Mouse (Mus musculus) embryonic facial prominence, embryonic 12.5 days (tissue): ENCODE measurements around the gene Gm17334. TPM values are rescaled to one million over a fixed set of nuclear protein-coding genes. Genes with fewer than 3 reads are reported as not detected.

Experiments
- ATAC-seq: fragments of 200-750 bp; cut with Nextera tagmentation; 2 replicates; pipeline ENCODE4 v1.8.0; 2017; ENCODE audit not compliant: insufficient number of reproducible peaks, insufficient read depth, low FRiP score, low TSS enrichment
- H3K27ac ChIP-seq: fragments of 300-500 bp; sonication (generic); 2 replicates; pipeline ENCODE4 v1.5.1; 2016; ENCODE audit warnings: mild to moderate bottlenecking
- H3K27me3 ChIP-seq: fragments of 300-500 bp; sonication (generic); 2 replicates; pipeline ENCODE4 v1.6.1; 2016; ENCODE audit warnings: mild to moderate bottlenecking, moderate library complexity
- H3K36me3 ChIP-seq: fragments of 300-500 bp; sonication (generic); 2 replicates; pipeline ENCODE4 v1.6.1; 2016; ENCODE audit warnings: mild to moderate bottlenecking
- H3K4me1 ChIP-seq: fragments of 300-500 bp; sonication (generic); 2 replicates; pipeline ENCODE4 v1.6.1; 2016
- H3K4me2 ChIP-seq: fragments of 300-500 bp; sonication (generic); replicated peaks from 2 replicates; pipeline ENCODE4 v1.6.1; 2016; ENCODE audit warnings: mild to moderate bottlenecking, moderate library complexity
- H3K4me3 ChIP-seq: fragments of 300-500 bp; sonication (generic); 2 replicates; pipeline ENCODE4 v1.5.1; 2016; ENCODE audit warnings: mild to moderate bottlenecking
- H3K9ac ChIP-seq: fragments of 300-500 bp; sonication (generic); 2 replicates; pipeline ENCODE4 v1.6.1; 2016; ENCODE audit warnings: mild to moderate bottlenecking, moderate library complexity
- H3K9me3 ChIP-seq: fragments of 300-500 bp; sonication (generic); 2 replicates; pipeline ENCODE4 v1.6.1; 2016; ENCODE audit warnings: mild to moderate bottlenecking, moderate library complexity
- WGBS: fragments of 180-500 bp; shearing (Covaris S2); methylation state at CpG from one replicate; pipeline ENCODE4 v1.1.7; 2016; 5-methylcytosine and 5-hydroxymethylcytosine counted together
- polyA plus RNA-seq: library from polyadenylated mRNA; unstranded; fragments of >200 nt; fragmentation: Nextera tagmentation; extraction: Ambion mirVana; gene quantifications from 2 replicates; pipeline ENCODE4 v1.2.1, GENCODE M21; 2016

The Gm17334 gene
- polyA plus RNA-seq, 1 experiment from 2014 or later = not detected

DNA sequence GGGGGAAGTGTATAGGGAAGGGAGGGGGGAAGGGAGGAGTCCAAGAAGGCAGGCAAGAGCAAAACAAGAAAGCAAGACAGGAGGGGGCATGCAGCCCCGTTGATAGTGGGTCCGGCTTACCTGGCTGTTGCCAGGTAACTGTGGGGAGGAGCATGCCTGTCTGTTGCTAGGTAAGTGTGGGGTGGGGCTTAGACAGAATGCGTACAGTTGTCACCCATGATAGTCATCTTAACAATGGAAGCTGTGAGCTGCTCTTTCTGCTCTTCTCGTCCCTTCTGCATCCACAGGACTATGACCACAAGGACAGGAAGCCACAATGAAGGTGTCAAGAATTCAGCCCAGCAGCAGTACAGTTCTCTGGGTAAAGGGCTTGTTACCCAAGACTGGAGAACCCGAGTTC is 37.2 kb upstream of the Gm17334 start:
- no peak overlapping the region for H3K27ac ChIP-seq
- H3K4me2 ChIP-seq = no peak overlapping the region
- 62% methylated on average over 5 of the region's 5 CpGs for WGBS
- H3K4me3 ChIP-seq = no peak overlapping the region
- H3K36me3 ChIP-seq = no peaks in the 10 kb centered on the region
- H3K27me3 ChIP-seq = no peaks in the 10 kb centered on the region
- H3K9ac ChIP-seq = no peak overlapping the region
- no peaks in the 10 kb centered on the region for H3K9me3 ChIP-seq
- H3K4me1 ChIP-seq = no peaks in the 10 kb centered on the region
- ATAC-seq = no peak

- Histone ChIP-seq H3K27ac (no peak overlapping the region), H3K27me3 (no peaks in the 10 kb centered on the region), H3K36me3 (no peaks in the 10 kb centered on the region), H3K9ac (no peak overlapping the region), H3K4me2 (no peak overlapping the region), H3K4me3 (no peak overlapping the region), H3K4me1 (no peaks in the 10 kb centered on the region), H3K9me3 (no peaks in the 10 kb centered on the region)
- 41% methylated on average over 5 of the region's 5 CpGs for WGBS
- no peak for ATAC-seq
Measured at GRCm38 (mm10) chr11:53809354-53809753, 36.4 kb upstream of the Gm17334 start.

DNA sequence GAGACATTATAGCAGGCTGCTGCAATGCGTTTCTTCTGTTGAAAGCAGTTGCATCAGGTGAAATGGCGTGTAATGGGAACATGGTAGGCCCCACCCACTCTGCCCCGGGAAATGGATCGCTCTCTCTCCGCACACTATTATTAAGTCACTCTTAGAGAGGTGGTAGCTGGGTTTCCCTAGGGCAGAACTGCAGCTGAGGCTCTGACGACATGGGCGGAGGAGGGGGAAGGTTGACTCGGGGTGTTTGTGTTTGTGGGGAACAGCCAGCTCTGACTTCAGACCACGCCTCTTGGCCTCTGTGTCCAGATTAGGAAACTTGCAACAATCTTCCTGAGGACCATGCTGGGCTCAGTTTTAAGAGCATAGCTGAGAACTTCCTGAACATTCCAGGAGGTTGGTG is 32.8 kb upstream of the Gm17334 start:
- H3K9me3 ChIP-seq = no peaks in the 10 kb centered on the region
- no peak for ATAC-seq
- WGBS = 61% methylated on average over 9 of the region's 9 CpGs

DNA sequence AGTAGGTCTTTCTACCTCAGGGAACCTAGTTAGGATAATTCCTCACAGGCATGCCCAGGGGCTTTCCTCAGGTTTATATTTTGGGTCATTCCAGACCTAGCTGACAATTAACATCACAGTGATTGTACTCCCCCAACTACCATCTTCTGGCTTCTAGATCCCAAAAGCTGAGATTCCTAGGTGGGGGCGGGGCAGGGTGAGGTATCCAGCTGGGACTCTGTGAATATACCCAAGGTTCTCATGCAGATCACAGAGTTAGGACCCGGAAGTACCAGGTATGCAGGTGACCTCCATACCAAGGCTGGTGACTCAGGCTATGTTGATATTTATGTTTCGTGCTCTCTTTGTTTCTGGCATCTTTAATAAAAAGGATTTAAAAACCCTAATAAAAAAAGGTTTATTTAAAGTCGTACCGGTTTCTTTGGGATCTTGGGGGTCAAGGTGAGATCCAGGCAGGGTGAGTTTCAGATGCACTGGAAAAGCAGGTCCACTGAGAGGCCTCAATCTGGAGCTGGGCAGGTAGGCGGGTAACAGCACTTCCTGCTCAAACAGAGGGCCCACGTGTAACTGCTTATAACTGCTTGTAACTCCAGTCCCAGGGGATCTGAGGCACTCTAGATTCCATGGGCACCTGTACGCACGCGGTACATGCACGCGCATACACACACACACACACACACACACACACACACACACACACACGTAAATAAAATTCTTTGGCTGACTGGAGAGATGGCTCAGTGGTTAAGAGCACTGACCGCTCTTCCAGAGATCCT is 31.8 kb upstream of the Gm17334 start:
- 81% methylated on average over 14 of the region's 14 CpGs for WGBS
- no peak for ATAC-seq

More for the DNA sequence above, 32.8 kb upstream of the Gm17334 start:
- Histone ChIP-seq H3K4me1 (no peaks in the 10 kb centered on the region), H3K36me3 (no peaks in the 10 kb centered on the region), H3K4me3 (no peak overlapping the region), H3K27ac (no peak overlapping the region), H3K9ac (no peak overlapping the region), H3K4me2 (no peak overlapping the region), H3K27me3 (no peaks in the 10 kb centered on the region)

GRCm38 (mm10) chr11:53803494-53803893 is 30.5 kb upstream of the Gm17334 start:
- 82% methylated on average over 6 of the region's 6 CpGs for WGBS
- Histone ChIP-seq H3K4me3 (no peak overlapping the region), H3K4me1 (no peaks in the 10 kb centered on the region), H3K9me3 (no peaks in the 10 kb centered on the region), H3K9ac (no peak overlapping the region), H3K36me3 (no peaks in the 10 kb centered on the region), H3K27ac (no peak overlapping the region), H3K4me2 (no peak overlapping the region), H3K27me3 (no peaks in the 10 kb centered on the region)
- no peak for ATAC-seq

More for the DNA sequence above, 31.8 kb upstream of the Gm17334 start:
- Histone ChIP-seq H3K9ac (no peak overlapping the region), H3K27ac (no peak overlapping the region), H3K4me2 (no peak overlapping the region), H3K9me3 (no peaks in the 10 kb centered on the region), H3K27me3 (no peaks in the 10 kb centered on the region), H3K4me1 (no peaks in the 10 kb centered on the region), H3K36me3 (no peaks in the 10 kb centered on the region), H3K4me3 (no peak overlapping the region)

- Histone ChIP-seq H3K27me3 (no peaks in the 10 kb centered on the region), H3K4me1 (no peaks in the 10 kb centered on the region), H3K4me3 (no peak overlapping the region), H3K4me2 (no peak overlapping the region), H3K9ac (no peak overlapping the region), H3K27ac (no peak overlapping the region), H3K9me3 (no peaks in the 10 kb centered on the region), H3K36me3 (no peaks in the 10 kb centered on the region)
- WGBS = 82% methylated on average over 12 of the region's 12 CpGs
- no peak for ATAC-seq
Measured at GRCm38 (mm10) chr11:53803093-53803492, 30.1 kb upstream of the Gm17334 start.

DNA sequence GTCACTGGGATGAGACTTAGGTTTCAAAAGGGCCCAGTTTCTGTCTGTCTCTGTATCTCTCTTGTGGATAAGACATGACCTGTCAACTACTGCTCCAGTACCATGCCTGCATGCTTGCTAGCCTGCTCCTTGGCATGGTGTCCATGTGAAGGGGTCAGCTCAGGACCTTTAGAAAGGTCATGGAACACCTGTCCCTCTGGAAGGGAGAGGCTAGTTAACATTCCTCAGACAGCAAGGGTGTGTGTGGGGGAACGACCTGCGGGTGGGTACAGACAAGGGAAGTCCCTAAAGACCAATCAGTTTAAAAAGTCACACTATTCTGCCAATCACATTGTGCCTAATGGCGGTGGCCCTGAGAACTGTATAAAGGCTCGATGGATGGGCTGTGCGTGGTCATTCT is 28.0 kb upstream of the Gm17334 start:
- Histone ChIP-seq H3K4me2 (no peak overlapping the region), H3K4me1 (peaks cover 11% of the 10 kb centered on the region), H3K9ac (no peak overlapping the region), H3K27ac (no peak overlapping the region), H3K36me3 (no peaks in the 10 kb centered on the region), H3K27me3 (no peaks in the 10 kb centered on the region), H3K9me3 (no peaks in the 10 kb centered on the region), H3K4me3 (no peak overlapping the region)
- WGBS = 84% methylated on average over 5 of the region's 5 CpGs
- ATAC-seq = no peak

DNA sequence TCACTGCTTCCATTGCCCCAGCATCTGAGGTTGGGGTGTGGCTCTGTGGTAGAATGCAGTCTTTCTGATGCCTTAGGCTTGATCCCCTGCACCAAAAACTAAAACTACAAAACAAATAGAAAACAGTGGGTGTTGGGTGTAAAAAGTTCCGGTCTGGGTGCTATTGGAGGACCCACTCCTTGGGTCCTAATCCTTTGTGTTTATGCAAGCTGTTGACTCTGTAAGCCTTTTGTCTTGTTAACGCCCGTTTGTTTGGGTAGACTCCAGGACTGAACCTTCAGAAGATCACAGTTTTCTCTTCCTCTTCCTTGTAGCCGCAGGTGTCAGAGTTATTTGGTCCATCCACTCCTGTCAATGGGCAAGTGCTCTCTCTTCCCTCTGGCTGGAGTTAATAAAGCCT is 27.0 kb upstream of the Gm17334 start:
- Histone ChIP-seq H3K27me3 (no peaks in the 10 kb centered on the region), H3K4me1 (peaks cover 14% of the 10 kb centered on the region)
- no peak for ATAC-seq

GRCm38 (mm10) chr11:53798041-53798711 is 25.2 kb upstream of the Gm17334 start:
- Histone ChIP-seq H3K4me1 (peaks cover 17% of the 10 kb centered on the region), H3K27me3 (no peaks in the 10 kb centered on the region), H3K4me2 (no peak overlapping the region), H3K9ac (no peak overlapping the region), H3K4me3 (no peak overlapping the region), H3K36me3 (no peaks in the 10 kb centered on the region), H3K27ac (no peak overlapping the region), H3K9me3 (no peaks in the 10 kb centered on the region)
- no peak for ATAC-seq
- 92% methylated on average over 10 of the region's 10 CpGs for WGBS

More for the DNA sequence above, 27.0 kb upstream of the Gm17334 start:
- H3K4me2 ChIP-seq = no peak overlapping the region
- 64% methylated on average over 4 of the region's 4 CpGs for WGBS
- no peak overlapping the region for H3K9ac ChIP-seq
- no peak overlapping the region for H3K4me3 ChIP-seq
- H3K36me3 ChIP-seq = no peaks in the 10 kb centered on the region
- H3K27ac ChIP-seq = no peak overlapping the region
- H3K9me3 ChIP-seq = no peaks in the 10 kb centered on the region

DNA sequence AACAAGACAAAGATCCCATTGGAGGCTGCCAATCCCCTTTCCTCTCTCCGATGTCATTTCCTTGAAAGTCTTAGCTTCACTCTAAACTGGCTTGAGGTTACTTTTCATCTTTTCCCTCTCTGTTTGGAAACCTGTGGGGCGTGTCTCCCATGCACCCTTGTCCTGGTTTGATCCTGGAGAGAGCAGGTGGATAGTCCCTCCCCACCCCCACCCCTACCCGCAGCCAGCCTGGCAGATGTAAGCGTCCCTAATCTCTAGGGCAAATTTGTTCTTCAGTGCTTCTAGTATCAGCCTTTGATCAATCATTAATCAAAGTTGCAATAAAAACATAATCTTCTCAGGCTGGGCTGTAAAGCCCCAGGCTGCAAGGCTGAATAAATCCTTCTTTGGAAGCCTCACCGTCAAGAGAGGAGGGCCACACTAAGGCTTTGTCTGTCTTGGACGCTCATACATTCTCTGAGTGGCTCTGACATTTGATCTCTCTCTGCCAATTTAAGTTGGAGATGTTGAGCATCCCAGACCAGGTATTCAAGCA is 24.5 kb upstream of the Gm17334 start:
- no peak overlapping the region for H3K9ac ChIP-seq
- H3K4me3 ChIP-seq = no peak overlapping the region
- H3K4me1 ChIP-seq = peaks cover 17% of the 10 kb centered on the region
- H3K27me3 ChIP-seq = no peaks in the 10 kb centered on the region
- ATAC-seq = no peak
- no peaks in the 10 kb centered on the region for H3K36me3 ChIP-seq
- no peak overlapping the region for H3K27ac ChIP-seq
- no peak overlapping the region for H3K4me2 ChIP-seq
- WGBS = 46% methylated on average over 6 of the region's 6 CpGs
- no peaks in the 10 kb centered on the region for H3K9me3 ChIP-seq

DNA sequence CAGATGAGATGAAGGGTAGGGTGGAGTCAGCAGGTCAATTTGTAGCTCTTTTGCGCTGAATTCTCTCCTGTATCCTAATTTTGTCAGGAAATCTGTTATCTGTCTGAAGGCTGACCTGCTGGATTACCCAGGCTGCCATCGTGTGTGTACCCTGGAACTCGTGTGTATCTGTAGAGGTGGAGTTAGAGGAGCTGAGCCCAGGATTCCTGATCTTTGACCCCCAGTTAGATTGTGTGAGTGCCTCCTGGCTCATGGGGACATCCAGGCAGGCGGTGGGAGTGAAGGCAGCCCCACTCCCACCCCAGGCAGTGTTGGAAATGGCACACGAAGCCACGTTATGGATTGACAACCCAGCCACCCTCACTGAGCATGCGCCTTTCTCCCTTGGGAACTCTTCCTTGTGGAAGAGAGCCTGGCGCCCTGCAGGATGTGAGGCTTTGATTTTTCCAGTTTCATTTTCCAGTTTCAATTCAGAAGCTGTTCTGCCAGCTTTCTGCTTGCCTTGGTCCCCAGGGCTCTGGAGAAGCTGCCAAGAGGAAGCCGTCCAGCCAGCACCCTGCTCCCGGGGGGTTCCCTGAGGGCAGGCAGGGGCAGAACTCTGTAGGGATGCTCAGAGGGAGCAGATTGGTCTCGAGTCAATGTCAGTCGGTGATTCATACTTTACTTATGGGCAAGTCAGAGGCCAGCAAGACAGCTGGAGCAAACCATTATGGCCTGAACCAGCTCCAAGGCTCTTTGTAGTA is 23.6 kb upstream of the Gm17334 start:
- Histone ChIP-seq H3K4me1 (peaks cover 17% of the 10 kb centered on the region), H3K9me3 (no peaks in the 10 kb centered on the region), H3K27me3 (no peaks in the 10 kb centered on the region), H3K4me3 (no peak overlapping the region), H3K36me3 (no peaks in the 10 kb centered on the region), H3K27ac (no peak overlapping the region), H3K4me2 (no peak overlapping the region), H3K9ac (no peak overlapping the region)
- no peak for ATAC-seq
- WGBS = 51% methylated on average over 12 of the region's 12 CpGs
